Mouse (Mus musculus) CH12.LX (cell line): ENCODE data around the gene Actn4. TPM values are rescaled to one million over a fixed set of nuclear protein-coding genes. Genes with fewer than 3 reads are reported as not detected.
A peak's percentile ranks its signal among the peaks of the same experiment; 100 is the strongest.

Experiments used
- DNase-seq: peaks from one replicate; pipeline ENCODE4 v3.0.0-alpha.2; 2013; ENCODE audit errors: extremely low read depth
- H3K27ac ChIP-seq: 2 replicates; pipeline ENCODE4 v1.5.1; 2012; ENCODE audit warnings: low read depth, mild to moderate bottlenecking, control low read depth, moderate library complexity; ENCODE audit not compliant: insufficient read depth
- H3K27me3 ChIP-seq: replicated peaks from 2 replicates; pipeline ENCODE3; 2012; ENCODE audit warnings: inconsistent platforms
- H3K36me3 ChIP-seq, 2 experiments: replicated peaks in 1 of 2; 2 replicates each; pipeline versions ENCODE3 to v1.6.1; 2012; ENCODE audit warnings: inconsistent platforms in 1 of 2, low read length in 1 of 2, mild to moderate bottlenecking in 1 of 2, mixed read lengths in 1 of 2, moderate library complexity in 1 of 2; ENCODE audit not compliant: control insufficient read depth in 1 of 2, insufficient read depth in 1 of 2
- H3K4me1 ChIP-seq, 2 experiments: 2 replicates each; pipeline ENCODE4 v1.6.1; 2012; ENCODE audit warnings: inconsistent platforms in 1 of 2, moderate library complexity in 1 of 2; ENCODE audit not compliant: insufficient read depth in 2 of 2, control insufficient read depth in 1 of 2
- H3K4me2 ChIP-seq: 2 replicates; pipeline ENCODE4 v1.6.1; 2012; ENCODE audit warnings: low read depth, mild to moderate bottlenecking, control low read depth; ENCODE audit not compliant: poor library complexity, insufficient read depth, severe bottlenecking
- H3K4me3 ChIP-seq, 3 experiments: fragments of 150-350 bp in 1 of 3; sonication (generic) in 1 of 3; replicated peaks in 1 of 3; 2 replicates each; pipeline versions ENCODE3 to v1.5.1; 2011 to 2012; ENCODE audit warnings: low read depth in 2 of 3, low read length in 2 of 3, mild to moderate bottlenecking in 2 of 3, moderate library complexity in 2 of 3, control low read depth in 1 of 3, improper control_type of control experiment in 1 of 3, inconsistent platforms in 1 of 3, mixed read lengths in 1 of 3; ENCODE audit not compliant: poor library complexity in 1 of 3
- H3K79me2 ChIP-seq: replicated peaks from 2 replicates; pipeline ENCODE4 v1.6.1; 2012; ENCODE audit warnings: mild to moderate bottlenecking, moderate library complexity; ENCODE audit not compliant: control insufficient read depth, poor library complexity, insufficient read depth, severe bottlenecking; ENCODE audit errors: extremely low read depth
- H3K9ac ChIP-seq: 2 replicates; pipeline ENCODE4 v1.6.1; 2012; ENCODE audit warnings: low read depth, mild to moderate bottlenecking, control low read depth, moderate library complexity; ENCODE audit not compliant: insufficient read depth
- H3K9me3 ChIP-seq: replicated peaks from 2 replicates; pipeline ENCODE3; 2012; ENCODE audit warnings: low read length, inconsistent platforms, mixed read lengths
- CHD1 ChIP-seq: IDR thresholded peaks from 2 replicates; pipeline ENCODE4 v1.6.1; 2012; ENCODE audit warnings: low read depth, low read length, improper control_type of control experiment, inconsistent platforms
- CTCF ChIP-seq, 2 experiments: IDR thresholded peaks in 1 of 2; conservative IDR thresholded peaks in 1 of 2; 2 replicates each; pipeline ENCODE4 v1.5.1; 2011 to 2012; ENCODE audit warnings: low read depth in 2 of 2, low read length in 2 of 2, improper control_type of control experiment in 1 of 2, inconsistent platforms in 1 of 2, mild to moderate bottlenecking in 1 of 2, moderate library complexity in 1 of 2
- E2F4 ChIP-seq: IDR thresholded peaks from 2 replicates; pipeline ENCODE4 v1.6.1; 2011; ENCODE audit warnings: low read depth, low read length, improper control_type of control experiment; ENCODE audit not compliant: insufficient replicate concordance
- EP300 ChIP-seq: IDR thresholded peaks from 2 replicates; pipeline ENCODE4 v1.6.1; 2011; ENCODE audit warnings: low read length, improper control_type of control experiment
- ETS1 ChIP-seq: conservative IDR thresholded peaks from 2 replicates; pipeline ENCODE4 v1.6.1; 2012; ENCODE audit warnings: low read depth, mild to moderate bottlenecking, inconsistent platforms, low read length, improper control_type of control experiment, moderate library complexity
- GABPA ChIP-seq: IDR thresholded peaks from 2 replicates; pipeline ENCODE4 v1.6.1; 2012; ENCODE audit warnings: low read depth, low read length, improper control_type of control experiment, inconsistent platforms; ENCODE audit not compliant: insufficient replicate concordance
- IRF4 ChIP-seq: IDR thresholded peaks from 2 replicates; pipeline ENCODE4 v1.6.1; 2014; ENCODE audit warnings: low read depth, mild to moderate bottlenecking, inconsistent platforms, low read length, improper control_type of control experiment
- JUN ChIP-seq: IDR thresholded peaks from 2 replicates; pipeline ENCODE4 v1.6.1; 2011; ENCODE audit warnings: low read depth, mild to moderate bottlenecking, low read length, improper control_type of control experiment, moderate library complexity; ENCODE audit not compliant: insufficient read depth
- KAT2A ChIP-seq: IDR thresholded peaks from 2 replicates; pipeline ENCODE4 v1.6.1; 2012; ENCODE audit warnings: low read length, improper control_type of control experiment, inconsistent platforms; ENCODE audit not compliant: insufficient replicate concordance
- MAX ChIP-seq: IDR thresholded peaks from 2 replicates; pipeline ENCODE4 v1.6.1; 2011; ENCODE audit warnings: low read length, improper control_type of control experiment
- MAZ ChIP-seq: IDR thresholded peaks from 2 replicates; pipeline ENCODE4 v1.6.1; 2012; ENCODE audit warnings: low read depth, mild to moderate bottlenecking, inconsistent platforms, low read length, improper control_type of control experiment, moderate library complexity
- MEF2A ChIP-seq: IDR thresholded peaks from 2 replicates; pipeline ENCODE4 v1.6.1; 2014; ENCODE audit warnings: low read depth, mild to moderate bottlenecking, inconsistent platforms, low read length, improper control_type of control experiment, borderline replicate concordance
- MXI1 ChIP-seq: IDR thresholded peaks from 2 replicates; pipeline ENCODE4 v1.6.1; 2011; ENCODE audit warnings: mild to moderate bottlenecking, low read depth, low read length, improper control_type of control experiment
- MYC ChIP-seq: IDR thresholded peaks from 2 replicates; pipeline ENCODE4 v1.6.1; 2011; ENCODE audit warnings: low read depth, mild to moderate bottlenecking, improper control_type of control experiment, low read length
- NELFE ChIP-seq: IDR thresholded peaks from 2 replicates; pipeline ENCODE4 v1.6.1; 2011; ENCODE audit warnings: low read depth, low read length, improper control_type of control experiment
- PAX5 ChIP-seq: IDR thresholded peaks from 2 replicates; pipeline ENCODE4 v1.6.1; 2012; ENCODE audit warnings: low read length, inconsistent platforms, mixed read lengths
- RCOR1 ChIP-seq: conservative IDR thresholded peaks from 2 replicates; pipeline ENCODE4 v1.6.1; 2012; ENCODE audit warnings: low read depth, mild to moderate bottlenecking, inconsistent platforms, low read length, improper control_type of control experiment
- SIN3A ChIP-seq: IDR thresholded peaks from 2 replicates; pipeline ENCODE4 v1.6.1; 2012; ENCODE audit warnings: low read length, improper control_type of control experiment, inconsistent platforms
- TBP ChIP-seq: conservative IDR thresholded peaks from 2 replicates; pipeline ENCODE4 v1.6.1; 2011; ENCODE audit warnings: low read depth, low read length, improper control_type of control experiment
- TCF12 ChIP-seq: IDR thresholded peaks from 2 replicates; pipeline ENCODE4 v1.6.1; 2014; ENCODE audit warnings: low read depth, mild to moderate bottlenecking, inconsistent platforms, low read length, improper control_type of control experiment
- USF1 ChIP-seq: IDR thresholded peaks from 2 replicates; pipeline ENCODE4 v1.6.1; 2014; ENCODE audit warnings: low read depth, mild to moderate bottlenecking, inconsistent platforms, low read length, improper control_type of control experiment
- ZKSCAN1 ChIP-seq: IDR thresholded peaks from 2 replicates; pipeline ENCODE4 v1.6.1; 2012; ENCODE audit warnings: low read depth, inconsistent platforms, low read length, improper control_type of control experiment, borderline replicate concordance
- ZMIZ1 ChIP-seq: IDR thresholded peaks from 2 replicates; pipeline ENCODE4 v1.6.1; 2012; ENCODE audit warnings: low read depth, mild to moderate bottlenecking, inconsistent platforms, low read length, improper control_type of control experiment
- ZNF384 ChIP-seq: IDR thresholded peaks from 2 replicates; pipeline ENCODE4 v1.6.1; 2012; ENCODE audit warnings: low read depth, low read length, improper control_type of control experiment, inconsistent platforms
- dilution Hi-C: fragments of 300-500 bp; cut with MboI; formaldehyde crosslinking; loops from 2 replicates; pipeline ENCODE4 v1.14.3; 2020; ENCODE audit warnings: low sequenced_read_pairs; ENCODE audit not compliant: extremely low pct_unique_long_range_greater_than_20kb, extremely low pct_ligation_motif_present
- in situ Hi-C: fragments of 300-500 bp; cut with MboI; formaldehyde crosslinking; loops from 3 replicates; pipeline ENCODE4 v1.14.3; 2019; ENCODE audit warnings: low sequenced_read_pairs, low pct_ligation_motif_present, low pct_unique_long_range_greater_than_20kb, mixed read lengths
- polyA plus RNA-seq: library from polyadenylated mRNA; unstranded; fragments of >175 nt; gene quantifications from 2 replicates; pipeline ENCODE4 v1.2.1, GENCODE M21; 2012; ENCODE audit warnings: low read depth; ENCODE audit not compliant: insufficient read length
- total RNA-seq, 2 experiments: library from RNA; depleted of rRNA; stranded (reverse); fragments of 300-350 nt in 1 of 2; fragments of >200 nt in 1 of 2; gene quantifications; 2 replicates each; pipeline ENCODE4 v1.2.3; 2012 to 2014

The Actn4 gene
- total and polyA plus RNA-seq, 3 experiments: 56.9 to 145 (median 63.4) TPM

- DNase-seq: peak; percentile 74
- dilution Hi-C loops (no loop called here), in situ Hi-C loops (no loop called here)
- Histone ChIP-seq H3K79me2 (no peaks in the 10 kb centered on the region), H3K9me3 (peaks cover under 1% of the 10 kb centered on the region), H3K4me3 (peak overlapping the region in 1 of 3 experiments; percentile 30), H3K36me3 (peaks cover 5 to 32% of the 10 kb centered on the region in 2 experiments), H3K27me3 (no peaks in the 10 kb centered on the region), H3K9ac (no peak overlapping the region), H3K4me2 (no peak overlapping the region), H3K27ac (peak overlapping the region; percentile 97), H3K4me1 (peaks cover 31 to 59% of the 10 kb centered on the region in 2 experiments)
- TF ChIP-seq KAT2A (no peak), MEF2A (no peak), USF1 (no peak), TCF12 (no peak), JUN (no peak)
Measured at GRCm38 (mm10) chr7:29008714-29009113, 46.6 kb upstream of the Actn4 start.

GRCm38 (mm10) chr7:29008171-29008570 lies 46.0 kb upstream of the Actn4 start:
- in situ Hi-C loops: no loop called here

GRCm38 (mm10) chr7:29007224-29008101 lies 45.3 kb upstream of the Actn4 start:
- Histone ChIP-seq H3K4me1 (peaks cover 31 to 68% of the 10 kb centered on the region in 2 experiments), H3K79me2 (no peaks in the 10 kb centered on the region), H3K9ac (0 out of 2 replicates have a peak overlapping the region, but pooled peaks have one; percentile 15), H3K4me2 (peak overlapping the region; percentile 31), H3K27ac (peak overlapping the region; percentile 97), H3K27me3 (no peaks in the 10 kb centered on the region), H3K4me3 (peak overlapping the region in 1 of 3 experiments; percentile 30), H3K36me3 (peaks cover 18 to 37% of the 10 kb centered on the region in 2 experiments), H3K9me3 (peaks cover 5% of the 10 kb centered on the region)
- dilution Hi-C loops: no loop called here
- in situ Hi-C loops: no loop called here
- peak; percentile 90 for DNase-seq
- TF ChIP-seq ZMIZ1 (no peak), TCF12 (peak; percentile 88), ETS1 (peak; percentile 72), E2F4 (no peak), CHD1 (no peak), CTCF (conservative IDR thresholded peaks at IDR 0.05 in 1 of 2, IDR thresholded peaks at IDR 0.05 in 1 of 2; ENCODE audit: low read depth in 2 of 2, low read length in 2 of 2) (no peak), MAZ (no peak), SIN3A (peak; percentile 68; the same call in 1 of the 2 replicates), PAX5 (no peak), TBP (no peak), RCOR1 (peak; percentile 86), MAX (peak; percentile 78), MXI1 (peak; percentile 63; the same call in 1 of the 2 replicates), GABPA (no peak), NELFE (no peak), MYC (peak; percentile 96), ZKSCAN1 (no peak), ZNF384 (peak; percentile 80), EP300 (peak; percentile 96)

More at GRCm38 (mm10) chr7:29008171-29008570, 46.0 kb upstream of the Actn4 start:
- Histone ChIP-seq H3K27me3 (no peaks in the 10 kb centered on the region), H3K9me3 (peaks cover 5% of the 10 kb centered on the region), H3K4me1 (peaks cover 31 to 61% of the 10 kb centered on the region in 2 experiments)
- TF ChIP-seq IRF4 (no peak), MAX (0 out of 2 replicates have a peak, but pooled peaks have one; percentile 9)
- TF ChIP-seq, all 38 proteins: peak for 1
- Histone ChIP-seq H3K27ac (peak overlapping the region; percentile 97), H3K9ac (no peak overlapping the region), H3K79me2 (no peaks in the 10 kb centered on the region), H3K4me3 (peak overlapping the region in 2 of 3 experiments; percentile 9 to 30), H3K36me3 (peaks cover 11 to 32% of the 10 kb centered on the region in 2 experiments), H3K4me2 (no peak overlapping the region)
- DNase-seq: no peak
- dilution Hi-C loops: no loop called here
